Mouse (Mus musculus): ENCODE data around the gene Clstn2.

Clstn2 gene

DNA sequence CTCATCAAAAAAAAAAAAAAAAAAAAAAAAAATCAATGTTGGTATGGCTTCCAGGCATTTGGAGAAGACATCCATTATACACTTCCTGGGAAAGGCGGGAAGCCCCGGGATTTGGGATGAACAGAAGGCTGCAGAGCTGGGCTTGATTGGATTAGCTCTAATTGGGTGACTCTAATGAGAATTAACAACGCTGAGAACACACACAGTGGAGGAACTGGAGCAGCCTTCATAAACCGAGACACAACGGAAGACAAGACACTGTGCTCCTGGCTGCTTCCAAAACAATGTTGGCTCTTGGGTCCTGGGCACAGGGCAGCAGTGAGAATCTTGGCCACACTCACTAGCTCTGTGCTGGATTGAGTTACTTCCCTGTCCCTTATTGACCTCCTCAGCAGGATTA, 360.3 kb downstream of the Clstn2 start:
- no peak for DNase-seq

DNA sequence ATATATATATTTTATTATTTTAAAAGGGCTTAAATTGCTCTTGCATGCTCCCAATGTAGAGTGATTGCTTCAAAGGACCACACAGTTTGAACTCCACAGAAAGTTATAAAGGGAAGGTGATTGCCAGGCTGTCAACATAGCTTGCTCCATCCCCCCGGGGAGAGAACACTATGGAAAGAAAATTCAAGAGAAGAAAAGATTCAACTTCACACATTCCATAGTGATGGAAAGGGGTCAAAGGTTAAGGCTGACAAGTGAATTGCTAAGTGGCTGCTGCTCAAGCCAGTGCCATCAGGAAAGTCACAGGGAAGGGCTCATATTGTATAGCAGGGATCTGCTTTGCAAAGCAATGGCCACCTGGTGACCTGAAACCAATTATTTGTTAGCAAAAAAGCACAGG, 360.8 kb downstream of the Clstn2 start:
- DNase-seq = no peak

DNA sequence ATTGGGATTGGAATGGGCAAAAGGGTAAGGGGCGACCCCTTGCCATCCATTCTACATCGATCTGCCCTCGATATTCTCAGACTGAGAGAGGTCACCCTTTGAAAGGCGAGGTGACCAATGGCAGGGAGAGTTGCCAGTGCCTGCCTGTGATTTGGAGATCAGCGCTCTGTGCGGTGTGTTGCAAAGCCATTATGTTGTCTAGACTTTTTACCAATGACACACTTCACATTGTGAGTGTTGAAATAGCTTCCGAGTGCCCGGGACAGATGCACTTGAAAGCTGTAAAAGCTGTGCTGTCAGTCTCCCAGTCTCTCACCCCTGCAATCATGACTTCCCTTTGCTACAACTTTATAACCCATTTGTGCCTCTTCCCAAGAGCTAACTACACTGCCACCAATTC, 362.3 kb downstream of the Clstn2 start:
- DNase-seq = no peak

DNA sequence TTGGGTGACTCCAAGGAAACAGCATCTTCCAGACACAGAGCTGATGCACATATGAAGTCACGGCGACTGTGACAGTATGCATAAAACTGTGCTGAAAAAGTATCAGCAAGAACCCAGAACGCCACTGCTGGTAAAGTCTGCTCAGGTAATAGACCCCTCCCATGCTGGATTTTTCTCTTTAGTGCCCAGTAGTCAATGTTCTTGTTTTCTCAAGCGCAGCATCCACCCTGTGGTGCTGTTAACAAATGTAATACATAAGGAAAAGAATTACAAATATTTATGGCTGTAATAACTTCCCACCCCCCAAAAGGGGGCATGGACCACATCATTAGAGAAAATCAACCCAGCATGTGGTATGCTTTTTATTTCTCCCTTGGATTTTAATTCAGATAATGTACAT, 372.0 kb downstream of the Clstn2 start:
- no peak for DNase-seq

DNA sequence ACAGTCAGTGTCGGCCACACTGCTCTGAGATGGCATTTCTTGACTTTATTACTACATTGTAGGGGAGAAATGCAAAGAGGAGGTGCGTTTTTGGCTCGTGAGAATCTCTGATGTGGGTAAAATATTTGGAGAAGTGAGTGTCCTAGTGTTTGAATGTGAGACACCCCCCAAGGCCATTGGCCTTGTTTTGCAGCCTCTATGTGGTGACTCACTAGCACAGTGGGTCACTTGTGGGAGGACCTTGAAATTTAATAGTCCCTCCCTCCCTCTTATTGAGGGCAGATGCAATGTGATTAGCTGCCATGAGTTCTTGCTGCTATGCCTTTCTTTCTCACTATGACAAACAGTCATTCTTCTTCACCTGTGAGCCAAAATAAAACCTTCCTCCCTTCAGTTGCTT, 374.2 kb downstream of the Clstn2 start:
- no peak for DNase-seq

DNA sequence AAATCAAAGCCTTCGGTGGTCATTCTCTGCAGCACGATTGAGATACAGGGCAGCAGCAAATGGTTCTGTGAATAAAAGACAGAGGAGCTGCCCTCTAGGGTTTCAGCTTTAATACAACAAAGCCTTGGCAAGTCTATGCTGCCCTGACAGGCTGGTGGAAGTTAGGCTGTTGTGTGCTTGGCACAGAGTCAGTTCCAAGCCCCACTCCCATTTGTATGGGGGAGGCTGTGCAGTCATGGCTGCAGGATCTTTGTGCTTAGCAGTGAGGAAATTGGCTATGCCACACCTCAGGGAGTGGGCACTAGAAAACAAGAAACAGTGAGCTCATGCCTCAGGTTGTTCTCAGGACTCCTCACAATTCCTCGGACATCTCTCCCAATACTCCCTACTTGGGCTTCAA, 384.6 kb downstream of the Clstn2 start:
- peak; percentile 47 for DNase-seq

DNA sequence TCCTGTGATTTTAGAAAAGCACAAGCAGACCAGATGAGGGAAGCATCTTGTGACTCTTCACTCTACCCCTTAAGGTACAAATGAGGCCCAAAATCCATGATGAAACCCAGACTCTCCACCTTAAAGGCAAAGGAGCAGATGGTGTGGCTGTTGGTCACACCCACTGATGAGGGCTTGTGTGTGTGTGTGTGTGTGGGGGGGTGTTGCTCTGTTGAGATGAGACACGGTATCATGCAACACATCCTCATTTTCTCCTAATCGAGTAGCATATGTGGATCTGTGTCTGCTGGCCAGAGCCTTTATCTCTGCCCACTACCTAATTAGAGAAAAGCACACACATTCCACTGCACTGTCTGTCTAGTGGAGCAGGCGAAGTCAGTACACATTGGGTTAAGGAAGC, 387.2 kb downstream of the Clstn2 start:
- peak; percentile 56 for DNase-seq

DNA sequence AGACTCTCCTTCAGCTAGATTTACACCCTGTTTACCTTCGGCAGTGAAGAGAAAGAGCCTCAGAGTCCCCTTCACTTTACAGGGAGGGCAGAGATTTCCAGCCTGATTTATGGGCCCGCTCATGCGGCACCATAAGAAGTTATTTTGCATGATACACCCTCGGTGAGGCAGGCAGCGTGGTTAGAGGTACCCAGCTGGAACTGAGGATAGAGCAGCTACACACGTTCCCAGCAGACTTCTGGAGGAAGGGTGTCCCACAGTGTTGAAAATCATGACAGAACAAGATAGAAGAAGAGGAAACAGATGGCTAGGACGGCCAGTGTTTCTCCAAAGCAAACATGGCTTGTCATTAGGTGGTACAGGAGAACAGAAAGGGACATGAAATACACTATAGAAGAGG, 390.6 kb downstream of the Clstn2 start:
- peak; percentile 13 for DNase-seq

DNA sequence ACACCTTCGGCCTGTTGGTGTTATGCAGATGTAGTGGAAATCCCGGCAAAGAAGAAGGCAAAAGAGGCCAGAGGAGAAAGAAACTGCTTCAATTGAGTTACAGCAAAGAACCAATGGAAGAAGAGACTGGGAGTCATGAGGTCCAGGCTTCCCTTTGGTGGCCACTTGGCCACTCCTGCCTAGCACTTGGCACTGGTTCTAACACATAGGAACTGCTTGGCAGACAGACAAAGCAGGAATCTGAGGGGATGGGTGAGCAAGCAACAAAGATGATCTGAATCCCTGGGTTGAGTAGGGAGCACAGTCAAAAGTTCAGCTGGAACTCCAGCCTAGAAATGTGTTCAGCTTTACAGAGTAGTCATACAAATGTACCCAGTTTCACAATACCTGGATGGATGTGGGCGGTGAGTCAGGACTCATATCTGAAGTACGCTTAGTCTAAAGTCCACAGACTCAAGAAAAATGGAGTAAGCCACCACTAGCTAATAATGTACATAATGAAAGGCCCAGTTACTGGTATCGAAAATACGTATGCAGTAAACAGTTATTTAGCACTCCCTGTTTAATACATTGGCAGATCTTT, 392.9 kb downstream of the Clstn2 start:
- no peak for DNase-seq

DNA sequence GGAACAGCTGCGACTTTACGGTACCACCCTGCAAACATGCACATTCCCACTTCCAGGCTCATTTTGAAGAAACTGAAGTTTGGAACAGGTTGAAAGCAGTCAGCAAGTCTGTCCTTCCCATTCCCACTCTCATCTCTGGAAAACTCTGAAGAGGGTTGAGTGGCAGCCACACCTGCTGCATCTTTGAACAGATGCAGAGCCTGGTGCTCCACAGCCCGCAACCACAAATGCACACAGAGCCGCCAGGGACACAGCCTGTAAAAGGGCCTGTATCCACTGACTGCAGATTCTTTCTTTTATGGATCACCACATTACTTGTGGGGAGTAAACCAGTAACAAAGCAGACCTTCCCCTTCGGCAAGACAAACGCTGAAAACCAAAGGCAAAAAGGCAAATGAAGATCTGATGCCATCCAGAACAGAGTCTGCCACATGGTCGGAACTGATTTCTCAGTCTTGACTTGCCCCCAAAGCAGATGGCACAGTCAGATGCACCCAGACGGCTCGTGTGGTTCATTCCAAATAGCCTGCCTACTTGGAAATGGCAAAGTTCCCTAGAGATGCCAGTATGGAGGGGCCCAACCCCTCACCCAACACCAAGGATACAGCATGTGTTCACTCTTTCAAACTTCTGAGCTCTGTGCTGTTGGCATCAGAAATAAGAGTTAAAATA, 394.2 kb downstream of the Clstn2 start:
- DNase-seq = peak; percentile 86

DNA sequence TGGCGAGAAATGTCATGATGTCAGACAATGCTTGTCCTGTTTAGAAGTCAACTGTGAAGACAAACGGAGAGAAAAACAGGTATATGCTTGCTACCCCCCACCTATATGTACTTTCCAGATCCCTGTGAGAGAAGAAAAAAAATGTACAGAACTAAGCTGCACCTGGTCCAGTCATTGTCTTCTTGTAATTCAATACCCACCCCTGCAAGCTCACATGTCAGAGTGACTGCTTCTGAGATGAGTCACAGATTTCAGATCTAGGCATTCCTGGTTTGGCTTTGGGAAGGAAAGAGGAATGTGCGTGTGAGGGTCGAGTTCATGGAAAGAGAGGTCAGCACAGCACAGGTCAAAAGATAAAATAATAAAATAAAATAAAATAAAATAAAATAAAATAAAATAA, 397.6 kb downstream of the Clstn2 start:
- no peak for DNase-seq

DNA sequence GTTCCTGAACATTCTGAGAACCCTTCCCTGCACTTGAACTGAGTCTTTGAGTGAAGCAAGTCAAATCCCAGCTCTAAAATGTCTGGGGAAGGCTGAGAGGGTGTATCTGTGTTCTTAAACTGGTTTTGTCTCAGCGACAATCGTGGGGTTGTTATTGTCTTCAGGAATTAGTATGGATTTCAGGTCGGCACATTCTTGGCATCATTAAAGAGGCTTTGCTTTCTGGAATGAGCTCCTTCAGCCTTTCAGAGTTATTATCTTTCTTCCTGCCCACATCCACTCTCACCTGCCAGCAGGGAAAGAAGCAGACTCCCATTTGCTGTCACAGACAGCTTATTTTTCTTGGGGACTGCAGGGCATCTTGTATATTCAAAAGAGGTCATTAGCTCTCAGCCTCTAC, 398.1 kb downstream of the Clstn2 start:
- DNase-seq = no peak

DNA sequence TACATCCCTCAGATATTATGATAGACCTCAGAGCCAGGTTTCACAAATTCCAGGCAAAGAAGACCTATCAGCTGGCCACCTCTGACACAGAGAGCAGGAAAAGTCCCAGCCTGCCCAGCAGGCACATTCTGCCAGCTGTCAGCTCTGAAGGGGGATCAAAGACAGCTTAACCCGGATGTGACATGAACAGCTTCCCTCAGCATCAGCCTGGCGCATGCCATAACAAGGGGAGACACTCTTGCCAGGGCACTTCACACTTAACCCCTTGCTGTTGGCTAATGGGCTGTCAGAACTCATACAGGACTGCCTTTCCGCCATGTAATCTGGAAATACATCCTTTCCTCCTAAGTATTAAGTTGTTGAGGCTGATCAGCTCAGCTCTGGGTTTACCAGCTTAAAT, 403.8 kb downstream of the Clstn2 start:
- DNase-seq = no peak

DNA sequence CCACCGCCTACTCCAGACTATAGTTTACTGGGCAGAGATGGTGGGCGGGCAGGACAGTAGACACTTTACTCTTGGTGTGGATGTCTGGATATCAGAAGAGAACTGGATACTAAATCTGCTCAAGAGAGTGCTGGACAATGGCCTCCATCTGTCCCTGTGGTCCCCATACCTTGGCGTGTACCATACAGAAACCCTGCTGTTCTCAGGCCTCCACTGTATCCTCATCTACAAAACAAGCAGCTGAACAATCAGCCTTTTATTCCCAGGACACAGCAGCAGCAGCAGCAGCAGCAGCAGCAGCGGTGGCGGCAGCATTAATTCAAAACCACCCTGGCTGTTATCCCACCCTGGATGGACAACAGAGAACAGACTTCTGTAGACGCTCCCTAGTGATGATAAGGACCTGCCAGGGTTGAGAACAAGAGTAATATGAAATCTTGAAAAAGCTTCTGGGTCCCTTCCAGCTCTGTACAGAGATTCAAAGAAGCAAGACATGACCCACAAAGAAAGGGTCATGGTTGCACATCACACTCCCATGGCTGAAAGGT, 404.5 kb downstream of the Clstn2 start:
- DNase-seq = no peak

DNA sequence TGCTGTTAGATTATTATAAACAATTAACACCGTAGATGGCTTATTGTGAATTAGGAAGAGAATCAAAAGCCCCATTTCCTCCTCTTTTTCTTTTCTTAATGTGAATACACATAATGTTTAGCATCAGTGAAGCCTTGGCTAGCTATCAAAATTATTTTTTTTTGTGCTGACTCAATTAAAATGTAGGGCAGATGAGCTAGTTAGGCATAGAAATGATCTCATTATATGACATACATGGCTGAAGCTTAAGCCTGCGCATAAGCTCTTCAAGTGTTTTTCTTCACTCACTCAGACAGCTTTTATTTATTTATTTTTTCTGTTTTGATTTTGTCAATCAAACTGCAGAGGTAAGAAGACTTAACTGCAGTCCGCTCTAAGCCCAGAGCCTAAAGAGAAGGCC, 405.1 kb downstream of the Clstn2 start:
- DNase-seq = no peak

DNA sequence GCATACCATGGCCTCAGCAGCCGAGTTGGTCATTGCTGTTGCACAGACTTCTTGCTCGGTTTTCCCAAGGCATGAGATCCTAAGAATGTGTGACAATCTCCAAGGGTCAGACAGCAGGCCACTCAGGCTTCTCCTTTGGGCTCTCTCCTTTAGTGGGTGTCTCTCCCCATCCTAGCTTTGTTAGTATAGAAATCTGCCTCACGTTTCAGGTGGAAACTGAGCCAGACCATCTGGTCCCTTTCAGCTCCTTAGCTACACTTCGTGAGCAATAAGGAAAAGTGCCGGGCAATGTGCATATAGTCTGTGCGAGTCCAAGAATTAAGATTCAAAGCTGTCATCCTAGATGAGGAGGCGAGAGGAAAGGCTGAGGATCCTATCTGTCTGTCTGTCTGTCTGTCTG, 422.4 kb downstream of the Clstn2 start:
- DNase-seq = no peak

DNA sequence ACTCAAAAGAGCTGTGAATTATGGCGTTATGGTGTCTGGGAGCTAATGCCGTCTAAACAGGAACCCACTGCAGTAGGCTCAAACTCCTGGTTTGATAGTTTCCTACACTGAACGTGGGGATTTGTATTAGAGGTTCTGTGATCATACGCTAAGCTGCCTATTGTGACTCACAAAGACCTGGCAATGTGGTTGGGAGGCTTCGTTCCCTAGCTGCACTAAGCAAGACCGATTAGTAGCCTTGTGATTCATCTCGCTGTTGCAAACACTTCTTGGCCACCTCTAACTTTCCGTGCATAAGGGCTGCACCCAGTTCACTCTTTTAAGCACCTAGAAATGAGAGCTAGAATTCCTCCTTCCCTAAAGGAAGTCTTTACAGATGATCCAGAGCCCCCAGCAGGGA, 429.3 kb downstream of the Clstn2 start:
- peak; percentile 31 for DNase-seq

DNA sequence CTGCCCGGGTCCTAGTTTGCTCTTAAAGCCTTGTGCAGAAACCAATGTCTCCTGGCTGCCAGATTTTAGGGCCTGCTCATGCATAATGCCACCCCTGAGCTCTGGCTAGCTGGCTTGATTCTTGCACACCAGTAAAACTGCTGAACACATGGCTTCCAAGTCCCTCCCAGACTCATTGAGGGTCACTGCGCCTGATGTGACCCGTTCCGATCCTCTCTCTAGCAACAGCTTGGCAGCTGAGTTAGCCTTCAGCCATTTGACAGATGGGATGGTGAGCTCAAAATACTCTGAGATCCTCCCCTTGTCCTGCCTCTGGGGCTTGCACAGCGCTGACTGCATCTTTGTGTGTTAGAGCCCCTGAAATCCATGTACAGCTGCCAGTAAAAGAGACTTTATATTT, 430.5 kb downstream of the Clstn2 start:
- no peak for DNase-seq

DNA sequence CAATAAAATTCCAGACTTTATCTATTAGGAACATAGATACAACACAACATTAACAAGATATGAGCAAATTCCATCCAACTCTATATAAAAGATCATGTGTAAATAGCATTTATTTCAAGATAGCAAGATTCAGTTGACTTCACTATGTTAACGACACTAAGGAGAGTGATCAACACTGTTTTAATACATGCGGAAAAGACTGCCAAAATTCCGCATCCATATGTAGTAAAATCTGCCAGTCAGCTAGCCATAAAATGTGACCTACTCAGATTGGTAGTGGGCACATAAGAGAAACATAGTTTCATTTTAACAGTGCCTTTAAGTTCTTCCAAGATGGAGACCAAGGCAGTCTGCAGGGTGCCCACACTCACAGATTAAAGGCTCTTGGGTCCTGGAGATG, 434.0 kb downstream of the Clstn2 start:
- DNase-seq = no peak

DNA sequence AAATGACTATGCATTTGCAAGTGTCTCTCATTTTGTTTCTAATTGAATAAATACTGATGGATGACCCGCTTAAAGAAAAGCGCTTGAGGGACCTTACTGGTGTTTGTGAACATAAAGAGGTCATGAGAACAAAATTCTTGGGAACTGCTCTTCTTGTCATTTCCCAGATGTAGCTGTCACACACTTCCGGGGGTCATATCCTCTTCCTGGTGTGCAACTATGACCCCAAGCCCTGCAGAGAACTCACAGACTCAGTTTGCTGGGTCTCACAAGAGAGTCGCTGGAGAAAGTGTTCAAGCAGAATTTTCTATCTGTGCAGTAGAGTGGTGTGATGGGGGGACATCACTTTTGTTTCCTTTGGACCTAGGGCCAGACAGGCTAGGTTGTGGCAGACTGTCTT, 442.3 kb downstream of the Clstn2 start:
- no peak for DNase-seq

DNA sequence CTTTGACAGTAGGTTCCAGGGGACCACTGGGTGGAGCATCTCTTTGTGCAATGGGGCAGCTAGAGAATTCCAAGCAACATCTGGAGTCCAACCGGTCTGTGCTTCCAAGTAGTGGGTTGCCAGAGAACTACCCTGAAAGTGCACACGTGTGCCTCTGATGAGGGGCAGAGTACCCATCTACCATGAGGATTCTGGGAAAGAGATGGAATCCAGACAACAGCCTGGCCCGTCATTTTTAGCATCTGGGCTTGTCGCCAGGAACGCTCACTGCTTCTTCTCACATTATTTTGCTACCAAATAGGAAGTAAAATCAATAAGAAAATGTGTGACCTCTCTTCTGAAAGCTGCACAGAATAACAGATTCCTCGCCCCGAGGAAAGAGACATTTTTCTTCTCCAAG, 462.1 kb downstream of the Clstn2 start:
- DNase-seq = peak; percentile 67

DNA sequence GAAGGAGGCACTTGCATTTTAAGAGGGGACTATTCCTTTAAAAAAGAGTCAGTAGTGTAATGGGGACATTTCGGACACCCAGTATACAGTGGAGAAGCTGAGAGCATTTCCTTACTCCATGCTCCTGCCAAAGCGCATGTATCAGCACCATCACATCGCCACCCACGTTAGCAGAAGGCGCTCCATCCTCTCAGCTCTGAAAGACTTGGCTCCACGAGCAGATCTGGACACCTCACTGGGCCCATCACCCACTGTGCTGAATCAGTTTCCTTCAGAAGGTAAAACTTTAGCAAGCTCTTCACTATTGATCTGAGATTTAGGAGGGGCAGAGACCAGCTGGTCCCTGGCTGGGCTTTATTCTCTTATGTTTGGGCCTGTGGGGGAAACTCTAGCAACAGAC, 469.9 kb downstream of the Clstn2 start:
- peak; percentile 64 for DNase-seq

DNA sequence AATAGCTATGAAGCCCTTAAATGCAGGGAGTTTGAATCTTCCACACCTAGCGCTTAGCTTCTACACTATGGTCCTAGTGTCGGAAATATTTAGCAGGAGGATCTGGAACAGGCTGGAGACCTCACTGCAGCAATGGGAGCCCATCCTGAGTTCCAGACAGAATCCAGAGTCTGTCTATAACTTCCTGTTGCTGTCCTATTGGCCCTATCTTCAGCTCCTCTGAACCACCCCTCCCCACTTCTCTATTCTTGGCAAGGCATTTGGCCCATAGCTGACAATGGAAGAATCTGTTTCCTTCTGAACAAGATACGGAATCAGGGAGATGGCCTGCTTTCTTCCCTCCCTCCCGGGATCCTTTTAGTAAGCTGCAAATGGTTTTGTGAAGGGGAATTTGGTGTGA, 488.6 kb downstream of the Clstn2 start:
- no peak for DNase-seq

DNA sequence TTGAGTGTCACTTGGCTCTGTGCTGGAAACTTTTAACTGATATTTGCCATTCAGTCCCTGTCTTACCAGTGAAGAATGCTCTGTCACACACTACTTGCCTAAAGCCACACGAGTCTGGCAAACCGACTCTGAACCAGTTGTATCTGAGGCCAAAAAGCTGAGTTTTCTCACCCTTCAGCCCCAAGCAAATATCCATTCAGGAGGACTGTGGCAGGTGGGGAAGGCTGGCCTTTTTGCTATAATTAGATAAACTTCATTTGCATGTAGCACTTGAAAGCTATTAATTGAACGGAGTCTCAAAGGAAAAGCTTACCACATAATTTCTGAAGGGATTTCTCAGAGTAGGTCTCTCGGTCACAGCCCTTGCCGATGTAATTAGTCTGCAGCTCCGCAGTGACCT, 491.6 kb downstream of the Clstn2 start:
- DNase-seq = no peak

Data from layer of hippocampus, adult 9-11 months (tissue).